Mouse (Mus musculus) kidney, embryonic 15.5 days (tissue): ENCODE data around the gene Sec11a. TPM values are rescaled to one million over a fixed set of nuclear protein-coding genes. Genes with fewer than 3 reads are reported as not detected.

Experiments used
- ATAC-seq: fragments of 200-750 bp; cut with Nextera tagmentation; replicated peaks from 2 replicates; pipeline ENCODE4 v1.8.0; 2017; ENCODE audit warnings: moderate TSS enrichment; ENCODE audit not compliant: low FRiP score
- H3K27ac ChIP-seq: fragments of 300-500 bp; sonication (generic); 2 replicates; pipeline ENCODE4 v1.5.1; 2015; ENCODE audit warnings: mild to moderate bottlenecking, inconsistent platforms
- H3K27me3 ChIP-seq: fragments of 300-500 bp; sonication (generic); 2 replicates; pipeline ENCODE4 v1.6.1; 2015; ENCODE audit warnings: inconsistent platforms
- H3K36me3 ChIP-seq: fragments of 300-500 bp; sonication (generic); 2 replicates; pipeline ENCODE4 v1.6.1; 2015; ENCODE audit warnings: inconsistent platforms
- H3K4me1 ChIP-seq: fragments of 300-500 bp; sonication (generic); 2 replicates; pipeline ENCODE4 v1.6.1; 2015; ENCODE audit warnings: inconsistent platforms
- H3K4me2 ChIP-seq: fragments of 300-500 bp; sonication (generic); 2 replicates; pipeline ENCODE4 v1.6.1; 2015; ENCODE audit warnings: moderate library complexity, mild to moderate bottlenecking, inconsistent platforms
- H3K4me3 ChIP-seq: fragments of 300-500 bp; sonication (generic); replicated peaks from 2 replicates; pipeline ENCODE4 v1.5.1; 2015; ENCODE audit warnings: mild to moderate bottlenecking, inconsistent platforms
- H3K9ac ChIP-seq: fragments of 300-500 bp; sonication (generic); 2 replicates; pipeline ENCODE4 v1.6.1; 2015; ENCODE audit warnings: mild to moderate bottlenecking, inconsistent platforms
- H3K9me3 ChIP-seq: fragments of 300-500 bp; sonication (generic); replicated peaks from 2 replicates; pipeline ENCODE4 v1.6.1; 2016; ENCODE audit warnings: inconsistent platforms
- WGBS: fragments of 180-500 bp; shearing (Covaris S2); methylation state at CpG from one replicate; pipeline ENCODE4 v1.1.7; 2015; ENCODE audit warnings: mixed read lengths; 5-methylcytosine and 5-hydroxymethylcytosine counted together
- polyA plus RNA-seq: library from polyadenylated mRNA; unstranded; fragments of >200 nt; fragmentation: Nextera tagmentation; extraction: Ambion mirVana; gene quantifications from 2 replicates; pipeline ENCODE4 v1.2.1, GENCODE M21; 2015

Sec11a gene
- polyA plus RNA-seq, 1 experiment from 2014 or later = 217 TPM

GRCm38 (mm10) chr7:80904921-80905515 is 42.6 kb downstream of the Sec11a start, which contains the start of gene Nmb:
Gene Nmb, minus strand, starts transcription at chr7:80905076.
- ATAC-seq = peak; percentile 69

GRCm38 (mm10) chr7:80903625-80904422 is 43.8 kb downstream of the Sec11a start:
- Histone ChIP-seq H3K4me2 (peak overlapping the region; percentile 75; the same call in 1 of the 2 replicates), H3K27me3 (no peaks in the 10 kb centered on the region), H3K4me1 (peaks cover 38% of the 10 kb centered on the region), H3K36me3 (peaks cover 16% of the 10 kb centered on the region), H3K27ac (no peak overlapping the region), H3K4me3 (no peak overlapping the region), H3K9me3 (no peaks in the 10 kb centered on the region), H3K9ac (no peak overlapping the region)
- 91% methylated on average over 11 of the region's 11 CpGs for WGBS
- no peak for ATAC-seq

More at GRCm38 (mm10) chr7:80904921-80905515, 42.6 kb downstream of the Sec11a start, which contains the start of gene Nmb:
- peak within 1 kb of the TSS; percentile 75 for H3K4me2 ChIP-seq
- no peaks in the 10 kb centered on the region for H3K27me3 ChIP-seq
- peaks cover 25% of the 10 kb centered on the region for H3K36me3 ChIP-seq
- 0 out of 2 replicates have a peak within 1 kb of the TSS, but pooled peaks have one; percentile 11 for H3K27ac ChIP-seq
- peak within 1 kb of the TSS; percentile 46 for H3K9ac ChIP-seq
- WGBS = 3% methylated on average over 19 of the region's 19 CpGs
- peaks cover 32% of the 10 kb centered on the region for H3K4me1 ChIP-seq
- peak within 1 kb of the TSS; percentile 45 for H3K4me3 ChIP-seq
- no peaks in the 10 kb centered on the region for H3K9me3 ChIP-seq

- peak overlapping the region; percentile 93 for H3K27ac ChIP-seq
- H3K9ac ChIP-seq = peak overlapping the region; percentile 58
- no peaks in the 10 kb centered on the region for H3K9me3 ChIP-seq
- peaks cover 38% of the 10 kb centered on the region for H3K4me1 ChIP-seq
- H3K4me2 ChIP-seq = peak overlapping the region; percentile 84
- H3K27me3 ChIP-seq = no peaks in the 10 kb centered on the region
- 29% methylated on average over 15 of the region's 15 CpGs for WGBS
- ATAC-seq = no peak; the same call in 1 of the 2 replicates
- peaks cover 27% of the 10 kb centered on the region for H3K36me3 ChIP-seq
- peak overlapping the region; percentile 68 for H3K4me3 ChIP-seq
Measured at GRCm38 (mm10) chr7:80901541-80902274, 45.9 kb downstream of the Sec11a start.

- H3K4me1 ChIP-seq = peaks cover 38% of the 10 kb centered on the region
- H3K4me3 ChIP-seq = peak within 1 kb of the TSS; percentile 68
- under 1% methylated on average over 36 of the region's 36 CpGs for WGBS
- peak within 1 kb of the TSS; percentile 84 for H3K4me2 ChIP-seq
- peak; percentile 95 for ATAC-seq
- H3K27ac ChIP-seq = peak within 1 kb of the TSS; percentile 93
- peak within 1 kb of the TSS; percentile 58 for H3K9ac ChIP-seq
- H3K27me3 ChIP-seq = no peaks in the 10 kb centered on the region
- H3K9me3 ChIP-seq = no peaks in the 10 kb centered on the region
- peaks cover 33% of the 10 kb centered on the region for H3K36me3 ChIP-seq
Measured at GRCm38 (mm10) chr7:80900944-80901501, 46.6 kb downstream of the Sec11a start, which contains the start of gene Wdr73. Gene Wdr73, minus strand, starts transcription at chr7:80901269.

GRCm38 (mm10) chr7:80897721-80898120 is 49.9 kb downstream of the Sec11a start:
- H3K4me2 ChIP-seq = no peak overlapping the region
- no peak overlapping the region for H3K27ac ChIP-seq
- H3K4me1 ChIP-seq = peaks cover 23% of the 10 kb centered on the region
- no peak overlapping the region for H3K9ac ChIP-seq
- 95% methylated on average over 4 of the region's 4 CpGs for WGBS
- no peaks in the 10 kb centered on the region for H3K9me3 ChIP-seq
- no peak overlapping the region for H3K4me3 ChIP-seq
- no peak for ATAC-seq
- peaks cover 58% of the 10 kb centered on the region for H3K36me3 ChIP-seq
- H3K27me3 ChIP-seq = no peaks in the 10 kb centered on the region

- no peaks in the 10 kb centered on the region for H3K27me3 ChIP-seq
- H3K27ac ChIP-seq = no peak overlapping the region
- H3K4me2 ChIP-seq = no peak overlapping the region
- no peak overlapping the region for H3K9ac ChIP-seq
- H3K4me3 ChIP-seq = no peak overlapping the region
- 87% methylated on average over 7 of the region's 7 CpGs for WGBS
- no peaks in the 10 kb centered on the region for H3K9me3 ChIP-seq
- ATAC-seq = no peak
- H3K36me3 ChIP-seq = peaks cover 64% of the 10 kb centered on the region
- peaks cover 19% of the 10 kb centered on the region for H3K4me1 ChIP-seq
Measured at GRCm38 (mm10) chr7:80897134-80897533, 50.4 kb downstream of the Sec11a start.

- Histone ChIP-seq H3K4me1 (peaks cover 6% of the 10 kb centered on the region), H3K9me3 (no peaks in the 10 kb centered on the region), H3K27me3 (no peaks in the 10 kb centered on the region), H3K4me2 (no peak overlapping the region), H3K9ac (no peak overlapping the region), H3K27ac (no peak overlapping the region), H3K4me3 (no peak overlapping the region), H3K36me3 (peaks cover 84% of the 10 kb centered on the region)
- WGBS = 94% methylated on average over 14 of the region's 14 CpGs
- ATAC-seq = no peak
Measured at GRCm38 (mm10) chr7:80894815-80895519, 52.6 kb downstream of the Sec11a start.

GRCm38 (mm10) chr7:80894196-80894595 is 53.4 kb downstream of the Sec11a start:
- H3K27ac ChIP-seq = peak overlapping the region; percentile 51
- no peak overlapping the region for H3K4me3 ChIP-seq
- no peak overlapping the region for H3K9ac ChIP-seq
- peaks cover 8% of the 10 kb centered on the region for H3K4me1 ChIP-seq
- no peaks in the 10 kb centered on the region for H3K9me3 ChIP-seq
- ATAC-seq = no peak
- no peaks in the 10 kb centered on the region for H3K27me3 ChIP-seq
- no peak overlapping the region for H3K4me2 ChIP-seq
- 74% methylated on average over 7 of the region's 7 CpGs for WGBS
- H3K36me3 ChIP-seq = peaks cover 88% of the 10 kb centered on the region

- no peaks in the 10 kb centered on the region for H3K9me3 ChIP-seq
- H3K9ac ChIP-seq = no peak overlapping the region
- no peak overlapping the region for H3K4me2 ChIP-seq
- peaks cover 85% of the 10 kb centered on the region for H3K36me3 ChIP-seq
- no peak for ATAC-seq
- H3K4me1 ChIP-seq = peaks cover 12% of the 10 kb centered on the region
- no peaks in the 10 kb centered on the region for H3K27me3 ChIP-seq
- 61% methylated on average over 6 of the region's 6 CpGs for WGBS
- H3K4me3 ChIP-seq = no peak overlapping the region
- peak overlapping the region; percentile 51 for H3K27ac ChIP-seq
Measured at GRCm38 (mm10) chr7:80893753-80894129, 53.8 kb downstream of the Sec11a start.

- peaks cover 80% of the 10 kb centered on the region for H3K36me3 ChIP-seq
- 91% methylated on average over 15 of the region's 15 CpGs for WGBS
Measured at GRCm38 (mm10) chr7:80893086-80893752, 54.4 kb downstream of the Sec11a start.

GRCm38 (mm10) chr7:80889841-80890241 is 57.7 kb downstream of the Sec11a start:
- peaks cover 13% of the 10 kb centered on the region for H3K4me1 ChIP-seq
- 70% methylated on average over 13 of the region's 13 CpGs for WGBS
- no peak for ATAC-seq
- peaks cover 51% of the 10 kb centered on the region for H3K36me3 ChIP-seq
- H3K27ac ChIP-seq = peak overlapping the region; percentile 70
- H3K4me2 ChIP-seq = no peak overlapping the region
- H3K27me3 ChIP-seq = no peaks in the 10 kb centered on the region
- H3K9me3 ChIP-seq = no peaks in the 10 kb centered on the region
- H3K9ac ChIP-seq = no peak overlapping the region
- H3K4me3 ChIP-seq = no peak overlapping the region

More at GRCm38 (mm10) chr7:80893086-80893752, 54.4 kb downstream of the Sec11a start:
- ATAC-seq = no peak
- no peaks in the 10 kb centered on the region for H3K27me3 ChIP-seq
- no peaks in the 10 kb centered on the region for H3K9me3 ChIP-seq
- peaks cover 13% of the 10 kb centered on the region for H3K4me1 ChIP-seq
- H3K27ac ChIP-seq = peak overlapping the region; percentile 20; the same call in 1 of the 2 replicates
- no peak overlapping the region for H3K4me2 ChIP-seq
- H3K9ac ChIP-seq = no peak overlapping the region
- no peak overlapping the region for H3K4me3 ChIP-seq
